Mouse (Mus musculus): ENCODE results near the gene Bex4.
A peak's percentile ranks its signal among the peaks of the same experiment; 100 is the strongest.

The Bex4 gene

GRCm38 (mm10) chrX:136171189-136172117 is 32.7 kb downstream of the Bex4 start:
- no peak for TF ChIP-seq CTCF (conservative IDR thresholded peaks at IDR 0.05; ENCODE audit: low read length)
- TF ChIP-seq NANOG (IDR thresholded peaks at IDR 0.05; ENCODE audit: borderline replicate concordance, low read length), result no peak
- no peak for TF ChIP-seq POU5F1 (IDR thresholded peaks at IDR 0.05; ENCODE audit: borderline replicate concordance, low read length)
- Histone ChIP-seq H3K9me3 (ENCODE audit: low read length) (no peaks in the 10 kb centered on the region), H3K36me3 (ENCODE audit: insufficient read depth, low read length) (peaks cover 11% of the 10 kb centered on the region; the same call in 1 of the 2 replicates), H3K4me3 (replicated peaks; ENCODE audit: low read length) (peak overlapping the region; percentile 86), H3K4me1 (replicated peaks; ENCODE audit: low read depth, low read length) (peaks cover 22% of the 10 kb centered on the region), H3K27me3 (ENCODE audit: insufficient read depth, low read length) (no peaks in the 10 kb centered on the region)

DNA sequence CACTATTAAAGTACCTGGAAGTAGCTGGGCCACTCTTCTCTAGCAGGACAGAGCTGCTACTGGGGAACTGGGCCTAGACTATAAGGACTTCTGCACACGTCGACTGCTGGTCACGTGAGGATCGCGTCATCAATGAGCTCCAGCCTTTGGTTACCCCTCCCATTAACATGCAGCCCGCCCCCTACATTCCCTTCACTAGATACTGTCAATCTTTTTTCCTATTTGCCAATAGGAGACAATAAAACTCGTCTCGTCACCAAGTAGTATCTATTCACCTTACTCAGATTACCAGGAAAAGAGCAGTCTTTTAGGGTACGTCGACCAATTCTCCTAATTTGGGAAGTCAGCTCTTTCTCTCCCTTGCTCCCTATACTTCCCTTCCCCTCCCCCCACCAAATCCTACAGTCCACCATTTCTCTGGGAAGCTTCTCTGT is 33.3 kb downstream of the Bex4 start, which contains the start of gene Tceal8:
Gene Tceal8, minus strand, starts transcription at position 225 of the 434 bp plus-strand sequence.
- TF ChIP-seq NANOG (IDR thresholded peaks at IDR 0.05; ENCODE audit: borderline replicate concordance, low read length), result no peak
- no peak for TF ChIP-seq POU5F1 (IDR thresholded peaks at IDR 0.05; ENCODE audit: borderline replicate concordance, low read length)
- no peak for TF ChIP-seq CTCF (conservative IDR thresholded peaks at IDR 0.05; ENCODE audit: low read length)
- H3K27me3 ChIP-seq (ENCODE audit: insufficient read depth, low read length), result no peaks in the 10 kb centered on the region
- peaks cover 11% of the 10 kb centered on the region; the same call in 1 of the 2 replicates for H3K36me3 ChIP-seq (ENCODE audit: insufficient read depth, low read length)
- H3K4me3 ChIP-seq (replicated peaks; ENCODE audit: low read length), result peak within 1 kb of the TSS; percentile 86
- H3K9me3 ChIP-seq (ENCODE audit: low read length), result no peaks in the 10 kb centered on the region
- H3K4me1 ChIP-seq (replicated peaks; ENCODE audit: low read depth, low read length), result peaks cover 27% of the 10 kb centered on the region

- peaks cover 27% of the 10 kb centered on the region for H3K4me1 ChIP-seq (replicated peaks; ENCODE audit: low read depth, low read length)
- H3K36me3 ChIP-seq (ENCODE audit: insufficient read depth, low read length), result peaks cover 11% of the 10 kb centered on the region; the same call in 1 of the 2 replicates
- H3K9me3 ChIP-seq (ENCODE audit: low read length), result no peaks in the 10 kb centered on the region
- TF ChIP-seq POU5F1 (IDR thresholded peaks at IDR 0.05; ENCODE audit: borderline replicate concordance, low read length), result no peak
- no peak for TF ChIP-seq CTCF (conservative IDR thresholded peaks at IDR 0.05; ENCODE audit: low read length)
- no peak for TF ChIP-seq NANOG (IDR thresholded peaks at IDR 0.05; ENCODE audit: borderline replicate concordance, low read length)
- H3K4me3 ChIP-seq (replicated peaks; ENCODE audit: low read length), result peak overlapping the region; percentile 86
- no peaks in the 10 kb centered on the region for H3K27me3 ChIP-seq (ENCODE audit: insufficient read depth, low read length)
Observed at GRCm38 (mm10) chrX:136172786-136173185, 34.0 kb downstream of the Bex4 start.

GRCm38 (mm10) chrX:136180897-136181553 is 42.2 kb downstream of the Bex4 start:
- TF ChIP-seq NANOG (IDR thresholded peaks at IDR 0.05; ENCODE audit: borderline replicate concordance, low read length), result no peak
- TF ChIP-seq POU5F1 (IDR thresholded peaks at IDR 0.05; ENCODE audit: borderline replicate concordance, low read length), result no peak
- TF ChIP-seq CTCF (conservative IDR thresholded peaks at IDR 0.05; ENCODE audit: low read length), result no peak
- no peaks in the 10 kb centered on the region for H3K27me3 ChIP-seq (ENCODE audit: insufficient read depth, low read length)
- H3K9me3 ChIP-seq (ENCODE audit: low read length), result no peaks in the 10 kb centered on the region
- H3K36me3 ChIP-seq (ENCODE audit: insufficient read depth, low read length), result no peaks in the 10 kb centered on the region
- H3K4me3 ChIP-seq (replicated peaks; ENCODE audit: low read length), result peak overlapping the region; percentile 29; the same call in 1 of the 2 replicates
- peaks cover 15% of the 10 kb centered on the region for H3K4me1 ChIP-seq (replicated peaks; ENCODE audit: low read depth, low read length)

GRCm38 (mm10) chrX:136183107-136183506 is 44.3 kb downstream of the Bex4 start:
- Histone ChIP-seq H3K27me3 (ENCODE audit: insufficient read depth, low read length) (no peaks in the 10 kb centered on the region), H3K4me1 (replicated peaks; ENCODE audit: low read depth, low read length) (peaks cover 7% of the 10 kb centered on the region; the same call in 1 of the 2 replicates), H3K36me3 (ENCODE audit: insufficient read depth, low read length) (no peaks in the 10 kb centered on the region), H3K4me3 (replicated peaks; ENCODE audit: low read length) (no peak overlapping the region), H3K9me3 (ENCODE audit: low read length) (no peaks in the 10 kb centered on the region)
- TF ChIP-seq CTCF (conservative IDR thresholded peaks at IDR 0.05; ENCODE audit: low read length) (no peak), NANOG (IDR thresholded peaks at IDR 0.05; ENCODE audit: borderline replicate concordance, low read length) (no peak), POU5F1 (IDR thresholded peaks at IDR 0.05; ENCODE audit: borderline replicate concordance, low read length) (no peak)
